Mouse (Mus musculus) lung, postnatal 4 days (tissue): ENCODE results near the gene Adam29.

Source experiments
- DNase-seq, 2 experiments: peaks; one replicate each; pipeline ENCODE4 v3.0.0; 2021

The Adam29 gene

DNA sequence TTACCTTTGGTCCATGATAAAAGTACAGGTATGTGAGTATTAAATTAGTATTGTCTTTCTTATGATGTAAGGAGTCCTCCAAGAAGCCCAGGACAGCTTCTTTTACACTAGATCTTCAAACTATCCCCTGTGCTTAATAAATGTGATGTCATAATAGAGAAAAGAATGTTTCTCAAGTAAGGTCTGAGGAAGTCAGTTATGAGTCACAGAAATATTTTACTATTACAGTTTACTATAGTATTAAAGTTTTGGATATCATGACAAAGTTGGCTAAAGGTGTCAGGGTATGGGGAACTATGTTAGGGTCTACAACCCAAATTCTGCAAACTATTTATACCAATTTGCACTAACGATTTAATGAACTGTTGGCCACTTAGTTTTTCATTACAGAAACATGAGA lies at the start of gene Adam29:
TSS of gene Adam29 (minus strand) at position 101 of the 400 bp plus-strand sequence.
- no peak for DNase-seq

DNA sequence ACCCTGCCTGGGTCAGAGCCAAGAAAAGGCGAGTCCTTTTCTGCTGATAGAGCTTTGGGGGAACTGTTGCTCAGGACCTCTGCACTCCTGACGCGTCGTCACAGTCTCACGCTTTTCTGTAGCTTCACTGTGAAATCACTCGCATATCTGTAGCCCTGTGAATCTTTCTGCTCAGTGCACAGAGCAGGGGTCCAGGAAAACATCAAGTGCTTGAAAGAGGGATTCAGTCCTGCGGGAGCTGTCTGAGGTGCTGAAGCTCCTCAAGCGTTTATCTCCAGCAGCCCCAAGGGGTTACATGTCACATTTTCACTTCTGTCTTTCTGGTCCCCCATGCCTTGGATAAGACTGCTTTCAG lies 33.8 kb upstream of the Adam29 start:
- DNase-seq: no peak

DNA sequence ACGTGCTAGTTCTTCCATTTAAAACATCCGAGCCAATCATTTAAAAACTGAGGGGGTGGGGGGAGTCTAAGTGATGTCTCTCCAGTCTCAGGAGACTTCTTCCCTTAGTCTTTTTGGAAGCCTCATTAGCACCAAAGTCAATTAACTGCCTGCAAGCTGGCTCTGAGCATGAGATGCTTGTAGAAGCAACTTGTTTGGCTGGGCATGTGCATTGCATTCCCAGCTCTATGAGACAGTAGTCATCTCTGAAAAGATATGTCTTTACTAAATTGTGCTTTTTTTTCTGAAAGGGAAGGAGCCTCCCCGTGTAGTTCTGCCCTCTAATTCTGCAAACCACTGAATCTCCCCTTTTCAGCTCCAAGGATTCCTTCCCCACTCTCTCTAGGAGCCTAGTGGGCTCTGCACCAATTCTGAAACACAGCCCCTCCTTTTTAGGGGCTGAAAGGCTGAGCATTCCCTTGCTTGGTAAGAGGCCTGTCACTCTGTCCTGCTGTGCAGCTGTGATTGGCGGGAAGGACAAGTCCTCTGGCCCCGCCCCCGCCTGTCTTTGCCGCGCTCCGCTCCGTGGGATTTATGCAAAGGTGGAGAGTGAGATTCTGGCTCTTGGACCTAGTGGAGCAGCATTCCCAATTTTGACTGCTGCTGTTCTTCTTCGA lies 33.2 kb upstream of the Adam29 start, which contains the start of gene Glra3:
TSS of gene Glra3 (plus strand) at position 591 of the 656 bp plus-strand sequence.
- DNase-seq: no peak
